Mouse (Mus musculus) stomach, postnatal 0 days (tissue): ENCODE results near the gene Gm17334.

ENCODE experiments used
- CTCF ChIP-seq: IDR thresholded peaks from 2 replicates; pipeline ENCODE4 v1.5.1; 2016; ENCODE audit warnings: antibody characterized with exemption, low read depth, mild to moderate bottlenecking, moderate library complexity
- EP300 ChIP-seq: optimal IDR thresholded peaks from 2 replicates; pipeline ENCODE3; 2016; ENCODE audit warnings: antibody characterized with exemption

DNA sequence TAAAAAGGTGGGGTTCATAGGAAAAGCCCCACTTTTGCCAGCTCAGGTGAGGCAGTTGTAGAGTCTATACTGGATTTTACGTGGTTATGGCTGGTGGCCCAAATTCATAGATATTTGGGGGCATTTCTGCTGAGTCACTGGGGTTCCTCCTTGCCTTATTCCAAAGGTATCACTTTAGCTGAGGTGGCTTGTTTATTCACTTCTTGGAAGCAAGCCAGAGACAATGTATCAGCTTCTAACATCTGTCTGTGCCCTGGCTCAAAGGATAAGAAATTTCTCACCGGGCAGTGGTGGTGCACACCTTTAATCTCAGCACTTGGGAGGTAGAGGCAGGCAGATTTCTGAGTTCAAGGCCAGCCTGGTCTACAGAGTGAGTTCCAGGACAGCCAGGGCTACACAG lies 6.8 kb upstream of the Gm17334 start:
- no peak for TF ChIP-seq CTCF
- no peak for TF ChIP-seq EP300
